Mouse (Mus musculus) midbrain, postnatal 0 days (tissue): ENCODE measurements around the gene Ace3. TPM values are rescaled to one million over a fixed set of nuclear protein-coding genes. Genes with fewer than 3 reads are reported as not detected.
"Not testable (repeated sequence)": the region's sequence is repeated elsewhere in the genome, so short reads cannot be mapped to it uniquely, and the experiment has no call there.

Source experiments
- ATAC-seq: fragments of 200-750 bp; cut with Nextera tagmentation; 2 replicates; pipeline ENCODE4 v1.8.0; 2017; ENCODE audit warnings: moderate number of reproducible peaks, mild to moderate bottlenecking, moderate TSS enrichment, moderate library complexity; ENCODE audit not compliant: low FRiP score
- DNase-seq: peaks from one replicate; pipeline ENCODE4 v3.0.0-alpha.2; 2015; ENCODE audit warnings: low spot score
- H3K27ac ChIP-seq: fragments of 300-500 bp; sonication (generic); 2 replicates; pipeline ENCODE4 v1.5.1; 2014; ENCODE audit warnings: low read depth, mild to moderate bottlenecking, low read length, mixed read lengths
- H3K27me3 ChIP-seq: fragments of 300-500 bp; sonication (generic); 2 replicates; pipeline ENCODE4 v1.6.1; 2014; ENCODE audit warnings: low read length, control low read depth, mixed read lengths; ENCODE audit not compliant: insufficient read depth
- H3K36me3 ChIP-seq: fragments of 300-500 bp; sonication (generic); 2 replicates; pipeline ENCODE4 v1.6.1; 2014; ENCODE audit warnings: low read length, control low read depth, mixed read lengths; ENCODE audit not compliant: insufficient read depth
- H3K4me1 ChIP-seq: fragments of 300-500 bp; sonication (generic); 2 replicates; pipeline ENCODE4 v1.6.1; 2014; ENCODE audit warnings: mild to moderate bottlenecking, control low read depth, antibody characterized with exemption, low read length, mixed read lengths; ENCODE audit not compliant: insufficient read depth
- H3K4me2 ChIP-seq: fragments of 300-500 bp; sonication (generic); 2 replicates; pipeline ENCODE4 v1.6.1; 2014; ENCODE audit warnings: low read depth, mild to moderate bottlenecking, low read length, mixed read lengths; ENCODE audit not compliant: poor library complexity, severe bottlenecking
- H3K4me3 ChIP-seq: fragments of 300-500 bp; sonication (generic); 2 replicates; pipeline ENCODE4 v1.5.1; 2014; ENCODE audit warnings: low read depth, mild to moderate bottlenecking, low read length, moderate library complexity
- H3K9ac ChIP-seq: fragments of 300-500 bp; sonication (generic); replicated peaks from 2 replicates; pipeline ENCODE4 v1.6.1; 2014; ENCODE audit warnings: mild to moderate bottlenecking, low read length, moderate library complexity, mixed read lengths; ENCODE audit not compliant: poor library complexity, severe bottlenecking
- H3K9me3 ChIP-seq: fragments of 300-500 bp; sonication (generic); 2 replicates; pipeline ENCODE4 v1.6.1; 2016; ENCODE audit warnings: low read length, control low read depth
- CTCF ChIP-seq: IDR thresholded peaks from 2 replicates; pipeline ENCODE4 v1.5.1; 2016; ENCODE audit warnings: antibody characterized with exemption, mild to moderate bottlenecking
- WGBS: fragments of 180-500 bp; shearing (Covaris S2); extraction: QIAGEN DNeasy Blood & Tissue Kit; methylation state at CpG from one replicate; pipeline ENCODE4 v1.1.7; 2014; 5-methylcytosine and 5-hydroxymethylcytosine counted together
- polyA plus RNA-seq: library from polyadenylated mRNA; unstranded; fragments of >200 nt; fragmentation: Nextera tagmentation; extraction: Ambion mirVana; gene quantifications from 2 replicates; pipeline ENCODE4 v1.2.1, GENCODE M21; 2015
- total RNA-seq: library from RNA; depleted of rRNA; stranded (reverse); fragments of >200 nt; gene quantifications from 2 replicates; pipeline ENCODE4 v1.2.3, GENCODE M21; 2014

The Ace3 gene
- total and polyA plus RNA-seq, 2 experiments from 2014 or later, result not detected

DNA sequence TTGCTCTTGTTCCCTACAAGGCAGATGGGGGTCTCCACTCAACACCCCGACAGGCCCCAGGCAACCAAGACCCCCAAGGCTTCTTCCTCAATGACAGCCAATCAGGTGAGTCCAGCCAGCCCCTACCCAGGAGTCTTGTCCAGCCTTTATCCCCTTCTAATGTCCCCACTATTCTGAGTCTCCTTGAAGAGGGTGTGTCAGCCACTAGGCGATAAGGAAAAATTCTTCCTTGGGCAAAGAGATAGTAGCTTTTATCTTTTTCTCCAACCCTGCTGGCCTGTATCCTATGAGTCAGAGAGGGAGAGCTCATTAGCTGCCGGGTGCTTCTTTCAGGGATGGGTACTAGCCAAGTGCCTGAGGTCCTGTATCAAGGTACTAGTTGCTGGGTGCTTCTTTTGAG is 31.3 kb downstream of the Ace3 start:
- Histone ChIP-seq H3K9me3 (no peaks in the 10 kb centered on the region), H3K27me3 (no peaks in the 10 kb centered on the region), H3K4me1 (peaks cover 6% of the 10 kb centered on the region; the same call in 1 of the 2 replicates), H3K4me3 (no peak overlapping the region), H3K36me3 (no peaks in the 10 kb centered on the region), H3K9ac (no peak overlapping the region), H3K4me2 (no peak overlapping the region), H3K27ac (no peak overlapping the region)
- no peak for ATAC-seq
- TF ChIP-seq CTCF, result no peak
- DNase-seq, result no peak
- 84% methylated on average over 3 of the region's 3 CpGs for WGBS

DNA sequence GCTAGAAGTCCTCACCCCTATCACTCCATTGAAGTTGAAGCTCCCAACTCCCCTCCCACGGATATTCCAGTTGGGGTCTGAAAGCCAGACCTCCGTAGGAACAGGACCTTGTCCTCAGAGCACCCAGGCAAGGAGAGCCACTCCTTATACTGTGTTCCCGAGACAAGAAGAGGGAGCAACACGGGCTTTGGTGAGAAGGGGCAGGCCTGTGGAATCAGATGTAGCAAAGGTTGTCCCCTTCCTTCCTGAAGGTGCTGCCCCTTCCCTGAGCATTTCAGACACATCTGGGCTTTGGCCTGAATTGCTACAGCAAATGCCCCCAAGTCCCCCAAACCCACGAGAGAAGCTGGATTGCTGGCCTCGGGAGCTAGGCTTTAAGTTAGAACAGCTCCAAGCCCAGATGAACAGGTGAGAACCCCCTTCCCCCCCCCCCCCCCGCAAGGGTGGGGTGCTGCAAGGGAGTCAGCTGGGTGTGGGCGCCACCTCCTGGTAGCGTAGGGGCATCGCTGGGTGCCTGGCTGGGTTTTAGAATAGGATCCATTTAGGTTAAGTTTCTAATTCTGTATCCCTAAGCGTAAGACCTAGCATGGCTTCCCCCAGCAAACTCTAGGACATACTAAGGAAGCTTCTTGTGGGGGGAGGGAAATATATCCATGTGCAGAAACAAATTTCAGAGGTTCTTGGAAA is 32.1 kb downstream of the Ace3 start:
- Histone ChIP-seq H3K36me3 (no peaks in the 10 kb centered on the region), H3K27ac (no peak overlapping the region), H3K27me3 (no peaks in the 10 kb centered on the region), H3K9ac (no peak overlapping the region), H3K4me3 (no peak overlapping the region), H3K4me1 (no peaks in the 10 kb centered on the region), H3K9me3 (no peaks in the 10 kb centered on the region), H3K4me2 (no peak overlapping the region)
- peak; percentile 83 for TF ChIP-seq CTCF
- DNase-seq, result peak; percentile 55
- 45% methylated on average over 10 of the region's 11 CpGs for WGBS
- no peak for ATAC-seq

DNA sequence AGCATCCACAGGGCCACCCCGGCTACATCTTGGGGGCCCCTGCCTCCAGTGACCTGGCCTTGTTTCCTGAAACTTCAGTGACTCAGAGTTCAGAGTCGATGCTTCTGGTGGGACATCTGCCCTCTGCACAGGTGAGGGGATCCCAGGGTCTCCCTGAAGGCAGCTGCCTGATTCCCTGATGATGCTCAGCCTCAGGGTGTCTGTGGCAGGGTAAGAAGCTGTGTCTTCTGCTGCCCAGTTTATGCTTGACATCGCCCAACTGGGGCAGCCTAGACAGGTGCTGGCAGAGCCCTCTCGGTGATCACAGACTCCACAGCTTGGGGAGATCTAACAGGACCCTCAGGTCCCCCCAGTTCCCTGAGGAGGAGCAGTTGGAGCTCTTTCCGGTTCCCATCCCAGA is 33.1 kb downstream of the Ace3 start:
- Histone ChIP-seq H3K36me3 (no peaks in the 10 kb centered on the region), H3K27me3 (no peaks in the 10 kb centered on the region), H3K4me2 (no peak overlapping the region), H3K4me1 (no peaks in the 10 kb centered on the region), H3K9ac (no peak overlapping the region), H3K27ac (no peak overlapping the region), H3K9me3 (no peaks in the 10 kb centered on the region), H3K4me3 (no peak overlapping the region)
- DNase-seq (no peak), ATAC-seq (no peak)
- no peak for TF ChIP-seq CTCF
- WGBS, result 86% methylated on average over 5 of the region's 5 CpGs

DNA sequence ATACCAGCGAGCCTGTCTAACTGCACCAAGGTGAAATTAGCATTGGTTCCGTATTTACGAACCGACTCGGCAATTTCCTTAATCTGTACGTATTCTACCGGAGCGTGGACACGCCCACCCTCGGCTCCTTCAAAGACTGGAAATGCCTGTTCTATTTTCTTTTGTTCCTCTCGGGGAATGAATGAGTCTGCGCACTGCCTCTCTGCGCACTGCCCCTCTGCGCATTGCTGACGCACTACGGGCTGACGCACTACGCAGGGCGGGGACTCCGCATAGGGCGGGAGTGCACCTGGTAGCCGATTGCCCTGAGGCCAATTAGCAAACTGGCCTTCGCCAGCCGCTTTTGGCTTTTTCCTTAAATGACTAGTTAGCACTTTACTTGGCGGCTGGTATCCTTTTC is 37.6 kb downstream of the Ace3 start:
- not testable (repeated sequence) for H3K36me3 ChIP-seq, H3K27ac ChIP-seq, H3K27me3 ChIP-seq, H3K4me1 ChIP-seq, H3K9me3 ChIP-seq, DNase-seq, H3K9ac ChIP-seq, ATAC-seq
- Histone ChIP-seq H3K4me2 (peak overlapping the region; percentile 29; the same call in 1 of the 2 replicates), H3K4me3 (peak overlapping the region; percentile 22)
- 25% methylated on average over 5 of the region's 25 CpGs for WGBS

DNA sequence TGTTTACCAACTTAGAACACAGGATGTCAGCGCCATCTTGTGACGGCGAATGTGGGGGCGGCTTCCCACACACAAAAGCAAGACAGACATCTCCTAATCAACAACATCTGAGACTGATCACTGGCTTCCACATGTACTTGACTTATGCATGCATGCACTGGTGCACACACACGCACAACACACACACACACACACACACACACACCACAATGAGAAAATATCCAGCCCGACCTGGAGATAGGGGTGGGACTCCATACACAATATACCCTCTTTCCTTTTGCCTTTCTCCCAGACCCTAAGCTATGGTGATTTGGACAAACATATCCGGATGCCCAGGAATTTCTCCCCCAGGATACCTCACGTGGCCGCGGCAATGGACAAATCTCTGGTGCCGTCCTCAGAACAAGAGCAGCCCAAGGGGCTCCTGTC is 39.0 kb downstream of the Ace3 start:
- H3K4me1 ChIP-seq, result peaks cover 6% of the 10 kb centered on the region; the same call in 1 of the 2 replicates
- peak overlapping the region; percentile 42; the same call in 1 of the 2 replicates for H3K9ac ChIP-seq
- H3K4me2 ChIP-seq, result peak overlapping the region; percentile 29; the same call in 1 of the 2 replicates
- DNase-seq (no peak), ATAC-seq (no peak)
- H3K4me3 ChIP-seq, result peak overlapping the region; percentile 10; the same call in 1 of the 2 replicates
- H3K27ac ChIP-seq, result peak overlapping the region; percentile 78
- no peaks in the 10 kb centered on the region for H3K9me3 ChIP-seq
- TF ChIP-seq CTCF, result peak; percentile 29
- 24% methylated on average over 11 of the region's 11 CpGs for WGBS
- H3K36me3 ChIP-seq, result no peaks in the 10 kb centered on the region
- H3K27me3 ChIP-seq, result no peaks in the 10 kb centered on the region

DNA sequence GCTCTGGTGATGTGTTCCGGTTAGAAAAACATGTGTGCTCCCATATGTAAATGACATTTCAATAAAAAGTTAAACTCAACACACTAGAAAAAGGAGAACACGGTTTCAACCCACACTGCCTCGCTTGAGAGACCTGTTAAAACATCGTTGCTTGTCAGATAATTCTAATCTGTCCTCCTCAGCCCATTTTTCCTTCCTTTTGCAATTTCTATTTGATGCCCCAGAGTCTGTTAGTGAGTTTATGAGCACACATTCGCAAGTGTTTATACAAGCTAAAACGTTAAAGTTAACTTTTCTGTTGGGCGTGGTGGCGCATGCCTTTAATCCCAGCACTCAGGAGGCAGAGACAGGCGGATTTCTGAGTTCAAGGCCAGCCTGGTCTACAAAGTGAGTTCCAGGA is 40.5 kb downstream of the Ace3 start:
- Histone ChIP-seq H3K9me3 (no peaks in the 10 kb centered on the region), H3K9ac (no peak overlapping the region), H3K27ac (no peak overlapping the region), H3K4me2 (no peak overlapping the region), H3K4me3 (no peak overlapping the region), H3K36me3 (no peaks in the 10 kb centered on the region), H3K4me1 (peaks cover 13% of the 10 kb centered on the region; the same call in 1 of the 2 replicates), H3K27me3 (no peaks in the 10 kb centered on the region)
- DNase-seq (no peak), ATAC-seq (no peak)
- WGBS, result 86% methylated on average over 9 of the region's 9 CpGs
- no peak for TF ChIP-seq CTCF
